Mouse (Mus musculus): Measurements from ENCODE around the gene Dock9.
"Not testable (repeated sequence)": the region's sequence is repeated elsewhere in the genome, so short reads cannot be mapped to it uniquely, and the experiment has no call there.

The Dock9 gene

GRCm38 (mm10) chr14:121700013-121700412, 97.6 kb downstream of the Dock9 start:
- DNase-seq (ENCODE audit: low spot score in 2 of 2) = no peak

DNA sequence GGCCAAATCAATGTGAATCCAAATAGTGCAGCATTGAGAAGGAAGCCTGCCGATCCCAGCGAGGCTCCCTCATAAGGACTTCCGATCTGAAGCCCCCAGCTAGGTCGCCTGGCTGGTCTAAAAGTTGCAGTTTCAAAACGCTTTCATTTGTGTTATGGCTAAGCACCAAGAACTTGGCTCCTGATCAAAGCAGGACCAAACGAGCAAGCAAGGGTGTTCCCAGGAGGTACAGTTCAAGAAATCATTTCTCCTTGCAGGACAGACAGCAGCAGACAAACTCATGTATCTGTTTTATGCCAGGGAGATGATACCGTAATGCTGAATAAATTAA, 99.1 kb downstream of the Dock9 start:
- no peak for DNase-seq (ENCODE audit: low spot score in 2 of 2)

DNA sequence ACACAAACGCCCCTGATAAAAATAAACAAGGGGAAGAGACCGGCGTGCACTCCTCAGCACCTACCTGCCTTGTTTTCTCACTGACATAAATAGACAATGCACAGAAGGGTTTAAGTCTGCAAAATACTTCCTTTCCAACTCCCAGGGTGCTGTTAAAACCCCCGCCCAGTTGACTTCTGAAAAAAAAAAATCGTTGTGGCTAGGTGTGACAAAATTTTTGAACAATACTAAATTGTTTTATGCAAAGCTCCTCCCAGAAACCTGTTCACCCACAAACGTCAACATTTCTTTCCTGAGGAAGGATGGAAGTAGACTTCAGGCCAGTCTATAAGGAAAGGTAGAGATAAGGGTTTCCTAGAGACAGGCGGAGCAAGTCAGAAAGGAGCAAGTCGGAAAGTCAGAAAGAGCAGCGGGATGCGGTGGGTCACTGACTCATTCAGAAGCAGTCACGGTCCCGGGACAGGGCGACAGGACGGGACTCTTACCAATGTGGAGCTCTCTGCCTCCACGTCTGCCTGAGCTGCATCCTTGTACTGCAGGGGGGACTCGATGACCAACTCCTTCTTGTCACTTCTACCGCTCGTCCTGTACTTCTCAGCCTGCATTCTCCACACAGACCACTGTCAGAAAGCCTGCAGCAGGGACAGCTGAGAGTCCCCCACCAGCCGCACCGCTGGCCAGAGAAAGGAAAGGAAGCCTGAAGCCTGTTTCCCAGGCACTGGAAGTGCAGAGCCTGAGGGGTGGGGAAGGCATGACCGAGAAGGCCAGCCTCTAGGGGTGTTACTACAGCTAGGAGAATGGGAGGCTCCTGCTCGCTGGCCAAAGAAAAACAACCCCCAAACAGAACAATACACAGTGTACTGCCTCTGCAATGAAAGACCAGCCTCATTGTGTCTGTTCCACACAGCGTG, 99.7 kb downstream of the Dock9 start:
- peak in 1 of 2 experiments; percentile 54 for DNase-seq (ENCODE audit: low spot score in 2 of 2)

DNA sequence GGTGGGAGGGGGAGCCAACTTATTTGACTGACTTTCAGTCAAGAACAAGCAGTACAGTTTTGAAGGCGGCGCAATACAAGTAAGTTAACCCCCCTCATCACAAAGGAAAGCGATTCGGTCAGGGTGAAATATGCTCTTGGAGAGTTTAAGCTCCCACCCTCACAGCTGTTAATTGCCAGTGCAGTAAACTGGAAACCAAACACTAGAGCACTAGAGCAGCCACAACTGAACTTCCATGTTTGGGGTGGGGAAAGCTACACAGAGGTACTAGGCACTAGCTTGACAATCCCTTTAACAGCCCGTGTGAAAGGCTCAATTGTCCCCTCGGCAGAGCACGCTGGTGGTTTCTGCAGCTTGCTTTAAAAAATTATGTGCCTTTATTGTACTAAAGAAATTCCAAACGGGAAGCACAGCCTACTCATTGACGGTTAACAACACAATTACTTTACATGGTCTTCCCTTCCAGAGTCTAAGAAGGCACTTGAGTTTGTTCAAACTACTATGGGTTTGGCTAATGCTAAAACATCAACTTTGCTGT, 100.4 kb downstream of the Dock9 start:
- no peak for DNase-seq (ENCODE audit: low spot score in 2 of 2)

GRCm38 (mm10) chr14:121696429-121697118, 101.1 kb downstream of the Dock9 start:
- DNase-seq (ENCODE audit: low spot score in 2 of 2) = no peak

GRCm38 (mm10) chr14:121694706-121695105, 102.9 kb downstream of the Dock9 start:
- DNase-seq (ENCODE audit: low spot score in 2 of 2) = no peak

- DNase-seq (ENCODE audit: low spot score in 2 of 2) = no peak
Measured at GRCm38 (mm10) chr14:121693991-121694594, 103.5 kb downstream of the Dock9 start.

DNA sequence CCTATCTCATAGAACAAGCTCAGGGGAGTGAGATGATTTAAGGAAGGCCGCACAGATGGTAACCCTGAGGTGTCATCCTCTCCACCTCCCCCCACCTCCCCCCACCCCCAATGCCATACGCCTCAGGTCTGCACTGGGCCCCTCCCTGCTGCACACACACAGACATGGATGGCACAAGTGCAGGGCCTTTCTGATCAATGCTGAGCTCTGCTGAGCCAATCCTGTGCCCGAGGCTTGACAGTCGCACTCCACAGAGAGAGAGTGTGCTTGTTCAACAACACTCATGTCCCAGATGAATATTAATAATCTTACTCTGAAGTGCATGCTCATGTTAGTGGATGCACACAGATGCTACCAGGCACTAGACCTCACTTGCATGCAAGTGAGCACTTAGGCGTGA, 108.0 kb downstream of the Dock9 start:
- not testable (repeated sequence) for DNase-seq (ENCODE audit: low spot score in 2 of 2)

GRCm38 (mm10) chr14:121688175-121688574, 109.5 kb downstream of the Dock9 start:
- DNase-seq (ENCODE audit: low spot score in 2 of 2) = no peak

DNA sequence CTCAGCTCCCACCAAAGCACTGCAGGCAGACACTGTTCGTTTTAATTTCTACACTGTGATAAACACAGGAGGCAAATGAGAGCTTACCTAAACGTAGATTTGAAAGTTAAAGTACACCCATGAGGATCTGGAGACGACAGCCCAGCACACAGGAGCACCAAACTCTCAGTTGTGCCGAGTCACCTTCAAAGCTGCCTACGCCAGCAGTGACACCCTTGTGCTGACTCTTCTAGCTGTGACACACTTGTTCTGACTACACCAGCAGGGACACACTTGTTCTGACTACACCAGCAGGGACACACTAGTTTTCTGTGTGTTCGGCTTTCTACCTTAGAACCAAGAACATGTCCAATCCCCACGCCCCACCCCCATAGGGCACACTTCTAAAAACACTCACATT, 110.4 kb downstream of the Dock9 start:
- no peak for DNase-seq (ENCODE audit: low spot score in 2 of 2)

DNA sequence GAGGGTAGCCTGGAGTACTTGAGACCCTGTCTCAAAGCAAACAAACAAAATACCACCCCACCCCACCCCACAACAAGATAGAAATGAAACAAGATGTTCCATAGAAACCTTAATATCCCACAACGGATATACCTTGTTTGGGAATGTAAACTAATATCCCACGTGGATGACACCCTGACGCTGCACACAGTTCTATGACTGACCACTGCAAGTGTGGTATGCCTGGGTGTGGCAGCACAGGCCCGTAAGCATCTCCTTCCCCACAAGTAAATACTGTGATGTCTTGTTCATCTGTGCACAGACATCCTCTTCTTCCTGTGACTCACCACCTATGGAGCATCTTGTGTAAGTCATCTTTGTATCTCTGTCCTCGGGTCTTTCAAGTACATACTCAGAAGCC, 118.7 kb downstream of the Dock9 start:
- DNase-seq (ENCODE audit: low spot score in 2 of 2) = no peak

DNA sequence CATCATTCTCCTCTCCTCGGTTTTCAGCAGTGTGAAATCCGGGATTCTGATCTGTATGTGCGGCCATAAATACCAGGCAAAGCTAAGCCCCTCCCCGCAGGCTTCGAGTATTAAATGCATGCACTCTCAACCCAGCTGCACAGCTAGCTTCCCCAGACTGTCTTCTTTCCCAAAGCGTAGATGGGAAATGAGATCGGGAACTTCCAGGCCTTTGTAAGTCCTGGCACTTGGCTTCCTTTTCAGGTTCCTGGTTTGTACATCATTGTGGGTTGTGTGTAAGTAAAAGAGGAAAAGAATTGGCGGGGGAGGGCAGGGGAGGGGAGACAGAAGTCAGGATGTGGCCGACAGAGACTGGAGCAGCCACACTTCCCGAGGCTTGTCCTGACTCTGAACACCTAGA, 119.2 kb downstream of the Dock9 start:
- DNase-seq (ENCODE audit: low spot score in 2 of 2) = no peak

DNA sequence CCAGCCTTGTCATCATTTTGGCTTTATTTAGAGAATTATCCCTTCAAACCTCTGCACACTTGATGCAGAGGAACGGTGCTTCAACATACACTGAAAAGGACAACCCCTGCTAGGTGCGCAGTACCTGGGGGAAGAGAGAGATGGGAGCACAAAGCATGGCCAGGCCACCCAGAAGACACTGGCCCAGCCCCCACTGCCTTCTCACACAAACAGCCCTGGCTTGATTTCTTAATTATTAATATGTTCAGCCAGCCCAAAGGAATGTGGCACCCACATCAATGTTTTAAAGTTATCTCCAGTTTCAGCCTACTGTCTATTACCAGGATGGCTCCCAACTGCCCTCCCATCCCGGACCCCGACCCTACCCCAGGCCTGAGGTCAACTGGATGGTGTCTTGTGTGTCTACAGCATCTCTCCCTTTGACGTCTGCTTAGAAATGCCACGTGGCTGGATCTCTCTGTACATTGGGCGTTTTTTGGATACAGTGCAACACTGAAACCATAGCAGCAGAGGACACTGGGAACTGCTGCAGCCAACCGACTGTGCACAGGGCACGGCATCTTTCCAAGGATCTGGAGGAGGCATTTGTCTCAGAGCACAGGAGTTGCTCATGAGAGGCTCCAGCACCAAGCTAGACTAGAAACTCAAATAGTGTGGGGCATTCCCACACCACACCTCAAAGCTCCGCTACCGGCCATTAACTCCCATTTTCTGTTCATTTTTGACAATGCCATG, 120.9 kb downstream of the Dock9 start:
- no peak for DNase-seq (ENCODE audit: low spot score in 2 of 2)

- DNase-seq (ENCODE audit: low spot score in 2 of 2) = peak in 1 of 2 experiments; percentile 36
Measured at GRCm38 (mm10) chr14:121676121-121676591, 121.5 kb downstream of the Dock9 start.

DNA sequence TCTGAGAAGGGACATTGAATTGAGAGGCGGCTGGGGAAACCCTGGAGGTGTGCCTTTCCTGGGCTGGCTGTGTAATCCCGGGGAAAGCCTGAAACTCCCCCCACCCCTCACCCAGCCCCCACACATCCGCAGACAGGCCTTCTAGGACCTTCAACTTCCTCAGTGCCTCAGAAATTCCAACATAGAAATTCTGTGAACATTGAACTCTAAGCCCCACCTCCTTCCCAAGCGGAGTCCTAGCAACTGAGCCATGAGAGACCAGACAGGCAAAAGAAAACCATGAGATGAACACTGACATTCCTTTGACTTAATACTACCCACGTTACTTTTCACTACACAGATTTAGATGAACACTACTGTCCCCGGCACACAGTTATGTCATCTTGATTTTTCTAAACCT, 122.1 kb downstream of the Dock9 start:
- no peak for DNase-seq (ENCODE audit: low spot score in 2 of 2)

GRCm38 (mm10) chr14:121675146-121675545, 122.5 kb downstream of the Dock9 start:
- DNase-seq (ENCODE audit: low spot score in 2 of 2) = no peak

- DNase-seq (ENCODE audit: low spot score in 2 of 2) = no peak
Measured at GRCm38 (mm10) chr14:121670016-121670415, 127.6 kb downstream of the Dock9 start.

- DNase-seq (ENCODE audit: low spot score in 2 of 2) = no peak
Measured at GRCm38 (mm10) chr14:121666641-121667274, 130.9 kb downstream of the Dock9 start.

DNA sequence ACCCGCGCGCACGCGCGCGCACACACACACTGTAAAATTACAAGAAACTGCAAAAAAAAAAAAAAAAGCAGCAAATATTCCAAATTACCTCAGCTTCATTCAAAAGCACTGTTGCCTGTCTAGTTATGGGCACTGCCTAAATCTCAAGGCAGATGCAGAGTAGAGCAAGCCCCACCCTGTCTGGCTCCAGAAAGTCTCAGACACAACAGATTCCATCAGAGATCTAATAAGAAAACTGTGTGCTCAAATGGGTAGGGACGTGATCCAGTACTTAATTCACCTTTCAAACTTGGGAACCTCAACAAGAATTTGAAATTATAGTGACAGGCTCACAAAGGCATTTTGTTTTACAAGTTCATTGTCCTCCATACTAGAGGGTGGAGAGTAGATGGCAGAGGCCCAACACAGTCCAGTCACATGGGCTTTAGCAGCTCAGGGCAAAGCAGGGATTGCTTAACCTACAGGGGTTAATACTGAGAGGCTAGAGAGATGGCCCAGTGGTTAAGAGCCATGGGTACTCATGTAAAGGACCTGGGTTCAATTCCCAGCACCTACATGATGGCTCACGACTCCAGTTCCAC, 131.9 kb downstream of the Dock9 start:
- DNase-seq (ENCODE audit: low spot score in 2 of 2) = no peak

DNA sequence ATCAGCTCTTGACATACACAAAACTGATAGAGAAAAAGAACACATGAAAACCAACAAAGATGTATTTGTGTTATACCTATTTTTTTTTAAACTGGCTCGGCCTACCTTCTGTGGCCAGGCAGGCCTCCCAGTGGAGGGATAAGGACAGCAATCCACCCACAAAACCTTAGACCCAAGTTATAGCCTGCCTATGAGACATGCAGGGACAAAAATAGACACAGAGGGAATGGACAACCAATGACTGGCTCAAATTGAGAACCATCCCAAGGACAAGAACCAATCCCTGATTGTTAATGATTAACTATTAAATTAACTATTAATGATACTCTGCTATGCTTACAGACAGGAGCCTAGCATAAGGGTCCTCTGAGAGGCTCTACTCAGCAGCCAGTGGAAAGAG, 133.7 kb downstream of the Dock9 start:
- no peak for DNase-seq (ENCODE audit: low spot score in 2 of 2)

- DNase-seq (ENCODE audit: low spot score in 2 of 2) = no peak
Measured at GRCm38 (mm10) chr14:121660918-121661317, 136.7 kb downstream of the Dock9 start.
